Mouse (Mus musculus): ENCODE measurements at regions not wholly inside any gene's neighbourhood (a gene's known extent, or its start where the extent isn't known, plus 50 kb on each side); places are given as distances from the start of the nearest gene placed in this dataset.

DNA sequence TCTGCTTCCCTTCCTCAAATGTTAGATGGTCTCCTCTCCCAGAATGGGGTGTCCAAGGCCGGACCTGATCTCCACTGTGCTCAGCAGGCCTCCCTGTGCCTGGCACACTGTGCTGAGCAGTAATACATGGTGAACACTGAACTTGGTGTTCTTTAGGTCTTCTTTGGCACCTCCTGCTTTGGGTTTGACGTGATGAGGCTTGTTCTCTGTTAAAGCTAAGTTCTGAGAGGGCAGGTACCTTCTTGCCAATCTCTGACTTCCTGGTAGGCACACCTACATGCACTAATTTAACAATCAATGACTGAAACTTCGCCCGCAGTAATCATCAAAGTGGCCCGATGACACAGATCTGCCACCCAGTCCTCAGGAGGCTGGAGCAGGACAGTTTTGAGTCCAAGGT lies 238.5 kb downstream of the Sp3 start:
- H3K27ac ChIP-seq (replicated peaks) = no peak overlapping the region
- WGBS = 86% methylated on average over 5 of the region's 5 CpGs
- H3K27me3 ChIP-seq (replicated peaks) = no peaks in the 10 kb centered on the region; the same call in 1 of the 2 replicates
- H3K4me2 ChIP-seq = no peak overlapping the region
- peaks cover 16% of the 10 kb centered on the region for H3K4me1 ChIP-seq
- ATAC-seq (ENCODE audit: extremely low read depth, insufficient number of reproducible peaks, low FRiP score, low TSS enrichment) = no peak
- H3K9ac ChIP-seq = no peak overlapping the region
- H3K36me3 ChIP-seq = no peaks in the 10 kb centered on the region
- H3K9me3 ChIP-seq = no peaks in the 10 kb centered on the region
- no peak overlapping the region for H3K4me3 ChIP-seq

DNA sequence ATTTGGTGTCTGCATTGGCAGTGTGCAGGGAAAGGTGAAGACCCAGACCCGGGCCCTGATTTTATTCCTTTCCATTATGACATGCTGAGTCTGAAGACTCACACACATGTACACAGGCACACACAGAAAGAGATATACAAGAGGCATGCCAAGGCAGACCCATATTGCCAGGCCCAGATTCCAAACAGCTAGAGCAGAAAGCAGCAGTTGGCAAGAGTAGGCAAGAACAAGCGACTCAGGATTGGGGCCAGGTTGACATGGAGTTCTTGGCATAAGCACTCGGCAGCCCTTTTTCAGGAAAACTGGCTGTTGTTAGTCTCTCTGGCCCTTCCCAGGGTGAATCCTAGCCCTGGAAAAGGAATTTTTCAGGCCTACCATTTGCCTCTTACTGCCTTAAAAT lies 236.6 kb downstream of the Sp3 start:
- Histone ChIP-seq H3K4me1 (peaks cover 13% of the 10 kb centered on the region), H3K4me3 (no peak overlapping the region), H3K4me2 (no peak overlapping the region), H3K9ac (no peak overlapping the region), H3K27ac (replicated peaks) (no peak overlapping the region), H3K27me3 (replicated peaks) (no peaks in the 10 kb centered on the region; the same call in 1 of the 2 replicates), H3K36me3 (no peaks in the 10 kb centered on the region), H3K9me3 (no peaks in the 10 kb centered on the region)
- ATAC-seq (ENCODE audit: extremely low read depth, insufficient number of reproducible peaks, low FRiP score, low TSS enrichment) = no peak
- 81% methylated on average over 3 of the region's 3 CpGs for whole genome bisulfite sequencing

DNA sequence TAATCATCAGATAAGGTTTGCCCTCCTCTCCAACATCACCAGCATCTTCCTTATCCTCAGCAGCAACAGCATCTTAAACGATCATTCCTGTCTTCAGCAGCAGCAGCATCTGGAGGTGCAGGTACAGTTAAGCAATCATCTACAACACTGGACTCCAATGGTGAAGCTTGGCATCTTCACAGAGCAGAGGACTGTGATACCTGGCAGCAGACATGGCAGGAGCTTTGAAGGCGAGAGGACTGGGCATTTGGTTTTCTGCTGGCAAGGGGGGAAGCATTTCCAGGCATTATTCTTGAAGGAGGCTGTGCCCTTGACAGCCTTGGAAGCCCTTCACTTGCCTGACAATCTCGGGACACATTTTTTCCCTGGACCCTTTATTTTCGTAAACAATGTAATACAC lies 235.3 kb downstream of the Sp3 start:
- no peak for ATAC-seq (ENCODE audit: extremely low read depth, insufficient number of reproducible peaks, low FRiP score, low TSS enrichment)
- Histone ChIP-seq H3K9ac (no peak overlapping the region), H3K4me3 (no peak overlapping the region), H3K36me3 (no peaks in the 10 kb centered on the region), H3K27ac (replicated peaks) (no peak overlapping the region), H3K4me1 (peaks cover 13% of the 10 kb centered on the region), H3K9me3 (peaks cover 1% of the 10 kb centered on the region; the same call in 1 of the 2 replicates), H3K4me2 (no peak overlapping the region), H3K27me3 (replicated peaks) (no peaks in the 10 kb centered on the region; the same call in 1 of the 2 replicates)
- 60% methylated on average over 4 of the region's 4 CpGs for WGBS

DNA sequence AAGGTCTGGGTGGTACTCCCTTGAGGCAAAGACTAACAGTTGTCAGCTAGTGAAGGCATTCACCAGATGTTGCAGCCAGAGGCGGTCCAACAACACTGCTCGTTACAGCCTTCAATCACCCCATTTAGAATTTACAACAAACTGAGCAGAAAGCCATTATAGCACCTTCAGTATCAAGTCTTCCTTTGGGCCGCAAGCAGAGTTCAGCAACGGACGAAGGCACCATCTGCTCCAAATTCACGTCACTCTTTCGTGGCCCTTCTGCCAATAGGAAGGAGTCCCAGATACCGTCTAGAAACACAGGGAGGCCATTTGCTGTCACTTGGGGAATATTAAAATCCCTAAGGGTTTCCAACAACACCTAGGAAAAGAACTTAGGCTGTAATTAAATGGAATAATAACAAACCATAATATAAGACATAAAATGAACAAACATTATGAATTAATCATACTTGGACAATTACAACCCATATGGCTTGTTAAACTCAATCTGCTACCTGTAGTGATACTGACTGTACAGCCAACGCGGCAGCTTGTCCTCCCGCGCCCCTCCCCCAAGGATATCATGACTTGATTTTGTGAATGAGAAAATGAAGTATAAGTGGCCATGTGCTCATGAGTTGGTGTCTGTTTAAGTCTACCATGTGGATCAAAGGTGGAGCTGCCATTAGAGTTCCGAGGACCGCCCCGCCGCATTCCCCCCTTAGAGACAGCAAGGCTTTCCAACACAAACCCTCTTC lies 233.6 kb downstream of the Sp3 start:
- H3K4me3 ChIP-seq = no peak overlapping the region
- peaks cover 4% of the 10 kb centered on the region; the same call in 1 of the 2 replicates for H3K9me3 ChIP-seq
- no peak for ATAC-seq (ENCODE audit: extremely low read depth, insufficient number of reproducible peaks, low FRiP score, low TSS enrichment)
- no peaks in the 10 kb centered on the region for H3K36me3 ChIP-seq
- no peak overlapping the region for H3K4me2 ChIP-seq
- H3K4me1 ChIP-seq = peaks cover 7% of the 10 kb centered on the region
- H3K27me3 ChIP-seq (replicated peaks) = no peaks in the 10 kb centered on the region; the same call in 1 of the 2 replicates
- H3K9ac ChIP-seq = no peak overlapping the region
- 83% methylated on average over 16 of the region's 16 CpGs for WGBS
- no peak overlapping the region for H3K27ac ChIP-seq (replicated peaks)

DNA sequence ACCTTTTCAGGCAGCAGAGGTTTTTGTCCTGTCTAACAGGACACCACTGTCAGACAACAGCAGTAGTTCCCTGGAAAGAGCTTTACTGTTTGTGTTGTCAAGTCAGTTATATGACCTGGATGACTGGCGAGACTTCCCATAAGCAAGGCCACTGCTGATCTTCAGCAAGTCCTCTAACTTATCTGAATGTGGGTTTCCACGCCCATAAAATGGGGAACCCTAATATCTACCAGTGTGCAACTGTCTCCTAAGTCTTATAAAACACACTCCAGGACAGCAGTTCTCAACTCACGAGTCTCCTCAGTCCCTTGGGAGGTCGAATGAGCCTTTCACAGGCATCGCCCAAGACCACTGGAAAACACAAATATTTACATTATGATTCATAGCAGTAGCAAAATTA lies 232.9 kb downstream of the Sp3 start:
- WGBS = 80% methylated on average over 5 of the region's 5 CpGs
- no peak for ATAC-seq (ENCODE audit: extremely low read depth, insufficient number of reproducible peaks, low FRiP score, low TSS enrichment)
- H3K27me3 ChIP-seq (replicated peaks) = no peaks in the 10 kb centered on the region; the same call in 1 of the 2 replicates

DNA sequence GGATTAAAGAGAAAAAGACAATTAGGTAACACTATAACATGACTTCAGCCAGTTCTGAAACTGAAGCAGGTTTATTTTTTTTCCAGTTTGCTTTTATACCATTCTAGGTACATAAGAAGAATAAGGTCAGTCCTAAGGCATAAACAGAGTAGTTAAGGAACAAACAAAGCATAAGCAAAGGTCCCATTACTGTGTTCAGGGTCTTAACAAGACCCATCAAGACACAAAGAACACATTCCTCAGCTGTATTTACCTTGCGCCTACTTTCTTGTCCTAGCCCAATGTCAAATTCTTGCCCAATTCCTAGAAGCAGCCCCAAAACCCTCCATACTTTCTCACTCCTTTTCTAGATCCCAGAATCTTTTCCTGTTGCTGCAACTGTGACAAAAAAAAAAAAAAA lies 230.8 kb downstream of the Sp3 start:
- H3K4me2 ChIP-seq = no peak overlapping the region
- no peak for ATAC-seq (ENCODE audit: extremely low read depth, insufficient number of reproducible peaks, low FRiP score, low TSS enrichment)
- 93% methylated on average over 1 of the region's 1 CpGs for WGBS

More for the DNA sequence above, 232.9 kb downstream of the Sp3 start:
- H3K27ac ChIP-seq (replicated peaks) = no peak overlapping the region
- peaks cover 14% of the 10 kb centered on the region for H3K4me1 ChIP-seq
- H3K9ac ChIP-seq = no peak overlapping the region
- no peak overlapping the region for H3K4me2 ChIP-seq
- H3K9me3 ChIP-seq = peaks cover 4% of the 10 kb centered on the region; the same call in 1 of the 2 replicates
- no peak overlapping the region for H3K4me3 ChIP-seq
- H3K36me3 ChIP-seq = no peaks in the 10 kb centered on the region

DNA sequence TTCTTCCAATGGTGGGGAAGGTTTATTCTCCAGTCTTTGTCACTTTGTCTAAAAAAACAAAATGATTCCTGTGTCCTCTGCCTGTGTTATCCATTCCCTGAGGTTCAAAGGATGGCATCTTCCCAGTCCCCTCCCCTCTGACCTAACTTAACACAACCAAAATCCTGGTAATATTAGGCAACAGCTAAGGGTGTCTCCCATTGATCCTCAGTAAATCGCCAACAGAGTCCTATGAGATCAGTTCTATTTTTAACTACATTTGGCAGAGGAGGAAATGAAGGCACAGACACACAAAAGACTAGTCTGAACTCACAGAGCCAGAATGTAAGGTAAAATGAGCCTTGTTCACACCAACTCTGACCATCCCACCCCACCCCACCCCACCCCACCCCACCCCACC lies 228.8 kb downstream of the Sp3 start:
- WGBS = 13% methylated on average over 1 of the region's 1 CpGs
- Histone ChIP-seq H3K4me2 (no peak overlapping the region), H3K4me1 (peaks cover 40% of the 10 kb centered on the region), H3K9me3 (peaks cover 9% of the 10 kb centered on the region), H3K27me3 (replicated peaks) (no peaks in the 10 kb centered on the region), H3K4me3 (no peak overlapping the region), H3K27ac (replicated peaks) (peak overlapping the region; percentile 87), H3K9ac (0 out of 2 replicates have a peak overlapping the region, but pooled peaks have one; percentile 19), H3K36me3 (no peaks in the 10 kb centered on the region)
- no peak for ATAC-seq (ENCODE audit: extremely low read depth, insufficient number of reproducible peaks, low FRiP score, low TSS enrichment)

More for the DNA sequence above, 230.8 kb downstream of the Sp3 start:
- peaks cover 36% of the 10 kb centered on the region for H3K4me1 ChIP-seq
- H3K27me3 ChIP-seq (replicated peaks) = no peaks in the 10 kb centered on the region
- no peak overlapping the region for H3K9ac ChIP-seq
- H3K27ac ChIP-seq (replicated peaks) = no peak overlapping the region
- no peaks in the 10 kb centered on the region for H3K36me3 ChIP-seq
- H3K9me3 ChIP-seq = peaks cover 9% of the 10 kb centered on the region
- H3K4me3 ChIP-seq = no peak overlapping the region

DNA sequence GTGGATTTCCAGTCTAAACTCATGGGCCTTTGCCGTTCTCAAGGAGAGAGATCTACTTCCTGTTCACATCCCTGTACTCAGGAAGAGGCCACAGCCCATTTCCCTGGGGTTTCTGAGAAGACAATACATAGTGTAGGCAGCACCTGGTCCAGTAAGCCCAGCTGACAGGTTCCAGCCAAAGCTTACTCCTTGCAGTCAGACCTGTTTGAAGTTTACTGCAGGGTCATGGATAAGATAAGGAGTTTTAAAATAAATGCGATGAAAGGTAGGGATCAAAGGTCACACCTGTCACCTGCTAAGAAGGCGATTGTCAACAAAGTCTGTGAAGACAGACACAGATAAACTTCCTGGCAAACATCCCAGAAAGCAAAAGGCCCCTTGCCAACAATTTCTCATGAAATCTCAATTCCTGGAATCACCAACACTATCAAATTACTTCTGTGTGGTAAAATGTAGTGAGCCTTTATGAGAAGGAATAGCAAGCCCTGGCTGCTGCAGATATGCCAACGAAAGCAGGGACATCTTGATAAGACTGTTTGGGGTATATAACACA lies 227.5 kb downstream of the Sp3 start:
- ATAC-seq (ENCODE audit: extremely low read depth, insufficient number of reproducible peaks, low FRiP score, low TSS enrichment) = peak; percentile 41; the same call in 1 of the 2 replicates
- Histone ChIP-seq H3K36me3 (no peaks in the 10 kb centered on the region), H3K27ac (replicated peaks) (peak overlapping the region; percentile 87), H3K4me1 (peaks cover 40% of the 10 kb centered on the region), H3K4me3 (no peak overlapping the region), H3K4me2 (peak overlapping the region; percentile 16; the same call in 1 of the 2 replicates), H3K9ac (no peak overlapping the region), H3K27me3 (replicated peaks) (no peaks in the 10 kb centered on the region), H3K9me3 (peaks cover 9% of the 10 kb centered on the region)
- 14% methylated on average over 4 of the region's 4 CpGs for WGBS

DNA sequence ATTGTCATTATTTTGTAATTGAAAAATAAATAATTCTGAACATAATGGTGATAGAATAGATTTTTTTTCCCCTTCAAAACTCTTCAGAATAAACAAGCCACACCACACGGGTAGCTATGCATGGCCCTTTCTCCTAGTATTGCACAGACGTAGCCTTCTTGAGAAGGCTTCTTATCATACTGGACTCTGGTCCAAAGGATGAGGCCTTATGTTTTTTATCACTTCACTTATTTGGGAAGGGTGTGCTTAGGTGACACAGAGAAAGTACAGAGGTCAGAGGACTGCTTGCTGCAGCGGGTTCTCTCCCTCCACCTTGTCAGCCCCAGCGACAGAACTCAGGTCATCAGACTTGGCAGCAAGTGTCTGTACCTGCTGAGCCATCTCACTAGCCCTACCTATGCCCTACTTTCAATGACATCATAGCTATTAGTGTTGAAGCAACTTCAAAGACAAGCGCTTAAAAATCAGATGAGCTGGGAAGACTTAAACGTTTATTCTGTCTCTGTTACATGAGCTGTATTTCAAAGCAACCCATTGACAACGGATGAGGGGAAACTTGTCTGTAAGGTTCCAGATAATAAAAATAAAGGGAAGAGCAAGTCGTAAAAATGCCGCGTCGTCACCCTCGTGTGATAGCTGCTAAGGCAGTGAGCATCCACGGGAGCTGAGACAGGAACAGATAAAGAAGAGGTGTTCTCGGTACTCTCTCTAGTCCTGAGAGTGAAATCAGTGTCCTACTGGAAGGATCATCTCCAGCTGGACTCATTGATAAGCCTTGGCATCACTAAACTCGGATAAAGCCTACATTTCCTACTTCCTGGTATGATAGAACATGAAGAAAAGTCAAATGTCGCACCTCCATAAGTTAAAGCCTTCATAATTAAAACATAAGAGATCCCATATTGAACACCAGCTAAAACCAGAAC lies 226.2 kb downstream of the Sp3 start:
- H3K9me3 ChIP-seq = peaks cover 9% of the 10 kb centered on the region
- peaks cover 40% of the 10 kb centered on the region for H3K4me1 ChIP-seq
- peak overlapping the region; percentile 87 for H3K27ac ChIP-seq (replicated peaks)
- H3K9ac ChIP-seq = no peak overlapping the region
- ATAC-seq (ENCODE audit: extremely low read depth, insufficient number of reproducible peaks, low FRiP score, low TSS enrichment) = no peak
- H3K4me3 ChIP-seq = no peak overlapping the region
- no peaks in the 10 kb centered on the region for H3K36me3 ChIP-seq
- H3K27me3 ChIP-seq (replicated peaks) = no peaks in the 10 kb centered on the region
- H3K4me2 ChIP-seq = no peak overlapping the region
- WGBS = 52% methylated on average over 16 of the region's 16 CpGs

DNA sequence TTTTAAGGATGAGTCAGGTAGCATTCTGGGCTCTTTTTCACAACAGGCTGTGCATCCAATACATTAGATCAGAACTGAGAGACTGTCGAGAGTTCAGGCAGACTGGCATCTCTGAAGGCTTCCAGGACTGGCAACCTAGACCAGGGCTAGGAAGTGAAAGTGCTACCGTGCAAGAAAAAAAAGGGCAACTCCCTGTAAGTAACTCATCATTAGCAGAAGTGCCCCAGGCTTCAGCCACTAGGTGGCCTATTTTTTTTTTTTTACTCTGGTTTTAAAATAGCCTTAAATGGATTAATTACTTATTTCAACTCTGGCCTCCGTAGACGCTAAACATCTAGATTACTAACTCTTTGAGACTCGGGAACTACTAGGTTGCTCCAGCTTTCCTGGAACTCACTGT lies 216.8 kb downstream of the Sp3 start:
- H3K4me3 ChIP-seq = no peak overlapping the region
- H3K27ac ChIP-seq (replicated peaks) = no peak overlapping the region
- no peaks in the 10 kb centered on the region for H3K9me3 ChIP-seq
- H3K9ac ChIP-seq = no peak overlapping the region
- no peak for ATAC-seq (ENCODE audit: extremely low read depth, insufficient number of reproducible peaks, low FRiP score, low TSS enrichment)
- no peaks in the 10 kb centered on the region for H3K27me3 ChIP-seq (replicated peaks)
- H3K4me1 ChIP-seq = no peaks in the 10 kb centered on the region
- no peaks in the 10 kb centered on the region for H3K36me3 ChIP-seq
- 84% methylated on average over 5 of the region's 5 CpGs for WGBS
- no peak overlapping the region for H3K4me2 ChIP-seq

DNA sequence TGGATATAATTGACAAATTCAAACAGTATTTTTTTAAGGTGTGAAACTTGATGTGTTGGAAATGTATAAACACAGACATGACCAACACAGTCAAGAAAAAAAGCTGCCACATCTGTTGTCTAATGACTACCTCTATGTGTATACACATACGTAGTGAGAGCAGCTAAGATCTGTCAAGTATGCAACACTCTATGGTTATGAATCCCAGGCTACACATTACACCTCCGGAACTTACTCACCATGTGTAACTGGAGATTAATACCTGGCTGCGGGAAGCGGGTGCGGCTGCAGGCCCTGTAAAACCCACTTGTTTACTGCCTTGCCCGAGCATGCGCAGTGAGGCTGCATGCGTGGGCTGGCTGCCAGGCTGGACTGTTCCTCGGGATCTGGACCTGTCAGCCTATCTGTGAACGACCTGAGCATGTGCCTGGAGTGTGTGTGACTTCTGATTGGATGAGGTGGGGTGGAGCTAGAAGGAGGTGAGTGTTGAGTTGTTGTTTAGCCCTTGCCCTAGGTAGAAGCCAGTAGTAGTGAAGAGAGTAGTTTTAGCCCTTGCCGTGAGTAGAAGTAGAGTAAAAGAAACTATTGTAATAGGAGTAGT lies 211.1 kb downstream of the Sp3 start:
- H3K4me3 ChIP-seq = no peak overlapping the region
- H3K9me3 ChIP-seq = no peaks in the 10 kb centered on the region
- no peak overlapping the region for H3K9ac ChIP-seq
- H3K27me3 ChIP-seq (replicated peaks) = no peaks in the 10 kb centered on the region
- H3K4me2 ChIP-seq = no peak overlapping the region
- H3K27ac ChIP-seq (replicated peaks) = no peak overlapping the region
- H3K4me1 ChIP-seq = no peaks in the 10 kb centered on the region
- ATAC-seq (ENCODE audit: extremely low read depth, insufficient number of reproducible peaks, low FRiP score, low TSS enrichment) = no peak
- WGBS = 72% methylated on average over 11 of the region's 11 CpGs
- H3K36me3 ChIP-seq = no peaks in the 10 kb centered on the region

Data from heart, embryonic 13.5 days (tissue).